Mouse (Mus musculus) forebrain, embryonic 10.5 days (tissue): Measurements from ENCODE around the gene Fmo5. TPM values are rescaled to one million over a fixed set of nuclear protein-coding genes. Genes with fewer than 3 reads are reported as not detected.
A peak's percentile ranks its signal among the peaks of the same experiment; 100 is the strongest.

Experiments
- DNase-seq: peaks from one replicate; pipeline ENCODE4 v3.0.0-alpha.2; 2017; ENCODE audit warnings: low spot score; ENCODE audit errors: extremely low spot score
- H3K27ac ChIP-seq: fragments of 300-500 bp; sonication (generic); 2 replicates; pipeline ENCODE4 v1.5.1; 2016; ENCODE audit warnings: mild to moderate bottlenecking
- H3K27me3 ChIP-seq: fragments of 300-500 bp; sonication (generic); 2 replicates; pipeline ENCODE4 v1.6.1; 2016; ENCODE audit warnings: mild to moderate bottlenecking; ENCODE audit not compliant: poor library complexity, severe bottlenecking
- H3K36me3 ChIP-seq: fragments of 300-500 bp; sonication (generic); replicated peaks from 2 replicates; pipeline ENCODE4 v1.6.1; 2016; ENCODE audit warnings: mild to moderate bottlenecking, moderate library complexity
- H3K4me1 ChIP-seq: fragments of 300-500 bp; sonication (generic); 2 replicates; pipeline ENCODE4 v1.6.1; 2016
- H3K4me3 ChIP-seq: fragments of 300-500 bp; sonication (generic); 2 replicates; pipeline ENCODE4 v1.5.1; 2016; ENCODE audit warnings: mild to moderate bottlenecking, moderate library complexity
- H3K9me3 ChIP-seq: fragments of 300-500 bp; sonication (generic); 2 replicates; pipeline ENCODE4 v1.6.1; 2016; ENCODE audit warnings: mild to moderate bottlenecking, moderate library complexity
- WGBS: fragments of 180-500 bp; shearing (Covaris S2); methylation state at CpG from one replicate; pipeline ENCODE4 v1.1.7; 2016; 5-methylcytosine and 5-hydroxymethylcytosine counted together
- polyA plus RNA-seq: library from polyadenylated mRNA; unstranded; fragments of >200 nt; fragmentation: Nextera tagmentation; extraction: Ambion mirVana; gene quantifications from 2 replicates; pipeline ENCODE4 v1.2.1, GENCODE M21; 2016

Gene Fmo5
- polyA plus RNA-seq, 1 experiment from 2014 or later: 0.86 TPM

DNA sequence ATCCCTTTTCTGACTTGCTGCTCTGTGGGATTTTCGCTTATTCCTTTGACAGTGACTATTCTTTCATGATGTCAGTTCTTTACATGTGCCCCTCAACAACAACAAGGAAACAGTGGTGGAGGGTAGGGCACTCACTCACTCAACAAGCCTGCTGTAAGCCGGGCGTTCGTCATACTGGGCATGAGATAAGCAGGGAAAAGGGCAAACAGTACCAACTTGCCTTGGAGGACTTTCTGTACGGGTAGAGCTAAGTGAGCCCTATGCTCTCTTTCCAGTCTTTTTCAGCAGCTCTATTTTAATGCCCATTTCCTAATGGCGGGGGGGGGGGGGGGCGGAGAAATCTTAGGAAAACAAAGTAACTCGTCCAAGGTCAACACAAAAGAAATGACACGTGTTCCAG lies 13.4 kb downstream of the Fmo5 start:
- no peaks in the 10 kb centered on the region for H3K9me3 ChIP-seq
- WGBS: 91% methylated on average over 9 of the region's 9 CpGs
- no peak for DNase-seq
- H3K27me3 ChIP-seq: no peaks in the 10 kb centered on the region
- H3K4me3 ChIP-seq: no peak overlapping the region
- H3K27ac ChIP-seq: no peak overlapping the region
- no peaks in the 10 kb centered on the region for H3K36me3 ChIP-seq
- no peaks in the 10 kb centered on the region for H3K4me1 ChIP-seq

- no peak overlapping the region for H3K4me3 ChIP-seq
- H3K36me3 ChIP-seq: no peaks in the 10 kb centered on the region
- no peaks in the 10 kb centered on the region for H3K27me3 ChIP-seq
- H3K27ac ChIP-seq: no peak overlapping the region
- WGBS: 51% methylated on average over 1 of the region's 1 CpGs
- no peak for DNase-seq
- 0 out of 2 replicates have a peak, but pooled peaks cover 3% of the 10 kb centered on the region for H3K4me1 ChIP-seq
- no peaks in the 10 kb centered on the region for H3K9me3 ChIP-seq
Observed at GRCm38 (mm10) chr3:97648518-97648917, 19.9 kb downstream of the Fmo5 start.

- WGBS: 76% methylated on average over 3 of the region's 3 CpGs
- no peaks in the 10 kb centered on the region for H3K36me3 ChIP-seq
Observed at GRCm38 (mm10) chr3:97649022-97649421, 20.4 kb downstream of the Fmo5 start.

GRCm38 (mm10) chr3:97649469-97649868 lies 20.9 kb downstream of the Fmo5 start:
- Histone ChIP-seq H3K4me3 (no peak overlapping the region), H3K36me3 (no peaks in the 10 kb centered on the region), H3K27me3 (no peaks in the 10 kb centered on the region), H3K27ac (no peak overlapping the region), H3K9me3 (no peaks in the 10 kb centered on the region), H3K4me1 (0 out of 2 replicates have a peak, but pooled peaks cover 3% of the 10 kb centered on the region)
- WGBS: 87% methylated on average over 6 of the region's 6 CpGs
- DNase-seq: no peak

More at GRCm38 (mm10) chr3:97649022-97649421, 20.4 kb downstream of the Fmo5 start:
- Histone ChIP-seq H3K4me1 (0 out of 2 replicates have a peak, but pooled peaks cover 3% of the 10 kb centered on the region), H3K9me3 (no peaks in the 10 kb centered on the region), H3K27me3 (no peaks in the 10 kb centered on the region), H3K4me3 (no peak overlapping the region), H3K27ac (no peak overlapping the region)
- DNase-seq: no peak

DNA sequence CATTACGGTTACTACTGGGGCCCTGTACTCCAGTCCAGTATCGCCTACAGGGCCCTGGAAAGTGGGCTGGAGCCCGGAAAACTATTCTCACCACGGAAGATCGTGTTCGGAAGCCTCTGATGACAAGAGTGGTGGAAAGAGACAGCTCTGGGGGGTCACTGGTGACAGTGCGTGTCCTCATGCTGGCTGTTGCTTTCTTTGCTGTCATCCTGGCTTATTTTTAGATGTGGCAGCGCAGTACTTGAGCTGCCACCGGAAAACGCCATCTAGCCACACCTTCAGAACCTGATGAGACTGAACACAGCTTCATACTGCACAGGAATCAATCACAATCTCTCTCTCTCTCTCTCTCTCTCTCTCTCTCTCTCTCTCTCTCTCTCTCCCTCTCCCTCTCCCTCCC lies 23.0 kb downstream of the Fmo5 start:
- no peak overlapping the region for H3K4me3 ChIP-seq
- H3K27ac ChIP-seq: no peak overlapping the region
- no peaks in the 10 kb centered on the region for H3K36me3 ChIP-seq
- WGBS: 90% methylated on average over 10 of the region's 10 CpGs
- no peak for DNase-seq
- H3K9me3 ChIP-seq: no peaks in the 10 kb centered on the region
- H3K27me3 ChIP-seq: no peaks in the 10 kb centered on the region
- H3K4me1 ChIP-seq: 0 out of 2 replicates have a peak, but pooled peaks cover 3% of the 10 kb centered on the region

DNA sequence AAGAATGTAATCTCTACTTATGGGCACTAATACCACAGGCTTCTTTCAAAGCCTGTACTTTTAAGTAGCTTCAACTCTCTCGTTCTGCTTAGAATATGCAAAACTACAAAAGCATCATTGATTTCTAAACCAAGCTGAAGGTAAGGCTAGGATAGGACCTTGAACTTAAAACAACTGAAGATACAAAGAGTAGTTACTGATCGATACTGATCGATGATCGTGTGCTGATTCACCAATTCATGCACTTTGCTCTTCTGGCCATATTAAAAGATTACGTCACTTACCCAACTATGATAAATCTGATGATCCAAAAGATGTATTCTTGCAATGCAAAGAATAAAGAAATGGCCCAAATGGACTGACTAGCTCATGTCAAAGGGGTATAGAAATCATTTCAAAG lies 25.2 kb downstream of the Fmo5 start:
- H3K27ac ChIP-seq: no peak overlapping the region
- WGBS: 92% methylated on average over 5 of the region's 5 CpGs

GRCm38 (mm10) chr3:97654901-97655300 lies 26.3 kb downstream of the Fmo5 start:
- 80% methylated on average over 8 of the region's 8 CpGs for WGBS
- Histone ChIP-seq H3K4me1 (peaks cover 20% of the 10 kb centered on the region), H3K27ac (no peak overlapping the region), H3K36me3 (no peaks in the 10 kb centered on the region), H3K9me3 (no peaks in the 10 kb centered on the region), H3K27me3 (no peaks in the 10 kb centered on the region), H3K4me3 (no peak overlapping the region)
- no peak for DNase-seq

More for the DNA sequence above, 25.2 kb downstream of the Fmo5 start:
- Histone ChIP-seq H3K4me1 (peaks cover 10% of the 10 kb centered on the region), H3K4me3 (no peak overlapping the region), H3K27me3 (no peaks in the 10 kb centered on the region), H3K36me3 (no peaks in the 10 kb centered on the region), H3K9me3 (no peaks in the 10 kb centered on the region)
- no peak for DNase-seq

GRCm38 (mm10) chr3:97657655-97658411 lies 29.2 kb downstream of the Fmo5 start, which contains the start of gene Prkab2:
Gene Prkab2, plus strand, starts transcription at chr3:97658193.
- Histone ChIP-seq H3K36me3 (peaks cover 8% of the 10 kb centered on the region), H3K27ac (peak within 1 kb of the TSS; percentile 86), H3K4me3 (peak within 1 kb of the TSS; percentile 80), H3K27me3 (no peaks in the 10 kb centered on the region), H3K9me3 (no peaks in the 10 kb centered on the region), H3K4me1 (peaks cover 17% of the 10 kb centered on the region)
- peak; percentile 100 for DNase-seq
- 3% methylated on average over 51 of the region's 51 CpGs for WGBS

DNA sequence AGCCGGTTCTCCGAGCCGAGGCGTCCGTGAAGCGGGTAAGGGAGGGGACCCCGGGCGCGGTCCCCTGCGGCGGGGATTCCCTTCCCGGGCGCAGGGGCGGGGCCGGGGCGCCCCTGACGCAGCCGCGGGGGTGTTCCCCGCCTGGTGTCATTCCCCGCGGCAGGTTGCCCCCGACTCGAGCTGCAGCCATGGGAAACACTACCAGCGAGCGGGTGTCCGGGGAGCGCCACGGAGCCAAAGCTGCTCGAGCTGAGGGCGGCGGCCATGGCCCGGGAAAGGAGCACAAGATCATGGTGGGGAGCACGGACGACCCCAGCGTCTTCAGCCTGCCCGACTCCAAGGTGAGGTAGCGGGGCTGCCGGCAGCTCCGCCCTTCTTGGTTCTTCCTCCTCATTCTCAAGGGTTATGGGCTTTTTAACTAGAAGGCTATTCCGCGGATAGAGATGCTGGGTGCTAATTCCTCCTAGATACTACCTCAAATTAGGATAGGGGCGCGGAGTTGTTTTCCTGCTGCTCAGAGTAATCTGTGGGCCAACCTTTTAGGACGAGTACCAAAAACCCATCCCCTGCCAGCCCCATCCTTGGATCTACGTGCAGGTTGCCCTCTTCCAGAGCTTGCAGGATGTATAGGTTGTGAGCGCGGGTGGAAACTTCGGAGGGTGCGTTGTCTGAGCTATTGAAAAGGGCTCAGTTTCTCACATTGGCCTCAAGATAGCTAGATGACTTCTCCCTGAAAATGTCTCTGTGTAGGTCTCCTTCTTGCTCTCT lies 30.0 kb downstream of the Fmo5 start:
- H3K4me1 ChIP-seq: peaks cover 17% of the 10 kb centered on the region
- peak overlapping the region; percentile 86 for H3K27ac ChIP-seq
- H3K4me3 ChIP-seq: peak overlapping the region; percentile 80
- peak; percentile 16 for DNase-seq
- 1% methylated on average over 50 of the region's 50 CpGs for WGBS
- H3K27me3 ChIP-seq: no peaks in the 10 kb centered on the region
- H3K9me3 ChIP-seq: no peaks in the 10 kb centered on the region
- peaks cover 16% of the 10 kb centered on the region for H3K36me3 ChIP-seq

DNA sequence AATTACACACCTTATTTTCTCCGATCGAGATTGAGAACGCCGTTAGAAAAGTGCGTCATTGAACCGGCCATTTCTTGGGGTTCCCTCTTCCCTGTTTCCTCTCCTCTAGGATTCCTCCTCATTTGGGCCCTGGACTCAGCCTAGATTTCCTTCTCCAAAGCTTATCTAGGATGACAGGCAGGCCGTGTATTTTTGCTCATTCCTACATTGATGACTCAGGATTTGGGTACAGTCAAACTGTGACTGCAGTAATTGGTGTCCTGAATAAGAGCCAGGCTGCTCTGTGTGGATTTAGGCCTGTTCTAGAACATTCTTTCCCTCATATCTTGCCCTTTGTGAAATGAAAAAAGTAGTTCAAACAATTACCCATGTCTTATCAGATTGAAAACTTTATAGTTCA lies 31.1 kb downstream of the Fmo5 start:
- whole genome bisulfite sequencing: 90% methylated on average over 7 of the region's 7 CpGs
- Histone ChIP-seq H3K36me3 (peaks cover 27% of the 10 kb centered on the region), H3K27me3 (no peaks in the 10 kb centered on the region), H3K4me1 (peaks cover 17% of the 10 kb centered on the region), H3K27ac (no peak overlapping the region), H3K9me3 (no peaks in the 10 kb centered on the region), H3K4me3 (0 out of 2 replicates have a peak overlapping the region, but pooled peaks have one; percentile 80)
- DNase-seq: no peak

DNA sequence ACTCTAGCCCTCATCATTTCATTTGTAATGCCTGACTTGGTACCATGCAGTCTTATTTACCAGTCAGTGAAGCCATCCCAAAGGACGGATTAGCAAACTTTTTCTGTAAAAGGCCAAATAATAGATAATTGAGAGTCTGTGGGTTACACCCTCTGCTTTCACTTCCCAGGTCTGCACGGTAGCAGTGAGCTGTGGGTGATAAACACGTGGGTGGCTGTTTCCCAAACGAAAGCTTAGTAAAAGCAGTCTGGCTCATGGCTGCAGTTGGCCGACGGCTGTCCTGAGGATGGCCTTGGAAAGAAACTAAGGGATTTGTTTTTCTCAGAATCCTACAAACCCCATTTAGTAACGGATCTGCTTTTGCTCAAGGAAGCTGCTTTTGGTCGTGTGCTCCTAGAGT lies 32.6 kb downstream of the Fmo5 start:
- H3K4me3 ChIP-seq: no peak overlapping the region
- peaks cover 36% of the 10 kb centered on the region for H3K36me3 ChIP-seq
- no peaks in the 10 kb centered on the region for H3K9me3 ChIP-seq
- peaks cover 17% of the 10 kb centered on the region for H3K4me1 ChIP-seq
- no peak for DNase-seq
- H3K27me3 ChIP-seq: no peaks in the 10 kb centered on the region
- no peak overlapping the region for H3K27ac ChIP-seq
- 79% methylated on average over 8 of the region's 8 CpGs for WGBS

- DNase-seq: no peak
Observed at GRCm38 (mm10) chr3:97665525-97665924, 36.9 kb downstream of the Fmo5 start.

GRCm38 (mm10) chr3:97666154-97666553 lies 37.5 kb downstream of the Fmo5 start:
- Histone ChIP-seq H3K27me3 (no peaks in the 10 kb centered on the region), H3K9me3 (no peaks in the 10 kb centered on the region), H3K27ac (no peak overlapping the region), H3K36me3 (peaks cover 79% of the 10 kb centered on the region), H3K4me3 (no peak overlapping the region), H3K4me1 (no peaks in the 10 kb centered on the region)
- DNase-seq: no peak
- 90% methylated on average over 8 of the region's 8 CpGs for WGBS

More at GRCm38 (mm10) chr3:97665525-97665924, 36.9 kb downstream of the Fmo5 start:
- WGBS: 94% methylated on average over 9 of the region's 9 CpGs
- no peaks in the 10 kb centered on the region for H3K9me3 ChIP-seq
- no peaks in the 10 kb centered on the region for H3K27me3 ChIP-seq
- H3K27ac ChIP-seq: no peak overlapping the region
- no peak overlapping the region for H3K4me3 ChIP-seq
- peaks cover 73% of the 10 kb centered on the region for H3K36me3 ChIP-seq
- H3K4me1 ChIP-seq: no peaks in the 10 kb centered on the region
